Mouse (Mus musculus) limb, embryonic 11.5 days (tissue): ENCODE measurements around the gene Gm21962. TPM values are rescaled to one million over a fixed set of nuclear protein-coding genes. Genes with fewer than 3 reads are reported as not detected.

Source experiments
- ATAC-seq: fragments of 200-750 bp; cut with Nextera tagmentation; 2 replicates; pipeline ENCODE4 v1.8.0; 2017; ENCODE audit warnings: low read depth; ENCODE audit not compliant: insufficient number of reproducible peaks, low FRiP score, low TSS enrichment
- DNase-seq: peaks from one replicate; pipeline ENCODE4 v3.0.0-alpha.2; 2015; ENCODE audit warnings: low spot score
- H3K27ac ChIP-seq: fragments of 300-500 bp; sonication (generic); replicated peaks from 2 replicates; pipeline ENCODE4 v1.5.1; 2014; ENCODE audit warnings: low read depth, mild to moderate bottlenecking, low read length
- H3K27me3 ChIP-seq: fragments of 300-500 bp; sonication (generic); 2 replicates; pipeline ENCODE4 v1.6.1; 2014; ENCODE audit warnings: mild to moderate bottlenecking, low read length, mixed read lengths; ENCODE audit not compliant: control insufficient read depth, insufficient read depth
- H3K36me3 ChIP-seq: fragments of 300-500 bp; sonication (generic); 2 replicates; pipeline ENCODE4 v1.6.1; 2014; ENCODE audit warnings: mild to moderate bottlenecking, low read length, moderate library complexity, mixed read lengths; ENCODE audit not compliant: control insufficient read depth, insufficient read depth
- H3K4me1 ChIP-seq: fragments of 300-500 bp; sonication (generic); 2 replicates; pipeline ENCODE4 v1.6.1; 2014; ENCODE audit warnings: low read length, mixed read lengths; ENCODE audit not compliant: control insufficient read depth, insufficient read depth
- H3K4me2 ChIP-seq: fragments of 300-500 bp; sonication (generic); 2 replicates; pipeline ENCODE4 v1.6.1; 2014; ENCODE audit warnings: low read depth, mild to moderate bottlenecking, moderate library complexity; ENCODE audit not compliant: severe bottlenecking
- H3K4me3 ChIP-seq: fragments of 300-500 bp; sonication (generic); 2 replicates; pipeline ENCODE4 v1.5.1; 2014; ENCODE audit warnings: low read depth, low read length
- H3K9ac ChIP-seq: fragments of 300-500 bp; sonication (generic); 2 replicates; pipeline ENCODE4 v1.6.1; 2014; ENCODE audit warnings: mild to moderate bottlenecking, low read length
- H3K9me3 ChIP-seq: fragments of 300-500 bp; sonication (generic); 2 replicates; pipeline ENCODE4 v1.6.1; 2016; ENCODE audit warnings: low read length; ENCODE audit not compliant: control insufficient read depth
- WGBS: fragments of 180-500 bp; shearing (Covaris S2); extraction: QIAGEN DNeasy Blood & Tissue Kit; methylation state at CpG from one replicate; pipeline ENCODE4 v1.1.7; 2014; 5-methylcytosine and 5-hydroxymethylcytosine counted together
- polyA plus RNA-seq: library from polyadenylated mRNA; unstranded; fragments of >200 nt; fragmentation: Nextera tagmentation; extraction: Ambion mirVana; gene quantifications from 2 replicates; pipeline ENCODE4 v1.2.1, GENCODE M21; 2014

Gm21962 gene
- polyA plus RNA-seq, 1 experiment from 2014 or later = not detected

GRCm38 (mm10) chr3:137642137-137642536 lies 29.2 kb upstream of the Gm21962 start:
- Histone ChIP-seq H3K4me1 (peaks cover 11% of the 10 kb centered on the region; the same call in 1 of the 2 replicates), H3K9ac (no peak overlapping the region), H3K4me3 (no peak overlapping the region), H3K27ac (no peak overlapping the region), H3K27me3 (no peaks in the 10 kb centered on the region), H3K36me3 (no peaks in the 10 kb centered on the region), H3K9me3 (no peaks in the 10 kb centered on the region), H3K4me2 (no peak overlapping the region)
- DNase-seq (no peak), ATAC-seq (no peak)
- WGBS = 30% methylated on average over 8 of the region's 8 CpGs

- Histone ChIP-seq H3K4me2 (no peak overlapping the region), H3K4me3 (no peak overlapping the region), H3K9ac (no peak overlapping the region), H3K36me3 (no peaks in the 10 kb centered on the region), H3K9me3 (no peaks in the 10 kb centered on the region), H3K27me3 (no peaks in the 10 kb centered on the region), H3K27ac (no peak overlapping the region), H3K4me1 (peaks cover 11% of the 10 kb centered on the region; the same call in 1 of the 2 replicates)
- DNase-seq (no peak), ATAC-seq (no peak)
- 78% methylated on average over 3 of the region's 3 CpGs for WGBS
These were observed 28.8 kb upstream of the Gm21962 start for GRCm38 (mm10) chr3:137642568-137642967.

GRCm38 (mm10) chr3:137644081-137644480 lies 27.2 kb upstream of the Gm21962 start:
- Histone ChIP-seq H3K4me3 (no peak overlapping the region), H3K4me1 (peaks cover 11% of the 10 kb centered on the region; the same call in 1 of the 2 replicates), H3K27me3 (no peaks in the 10 kb centered on the region), H3K9ac (no peak overlapping the region), H3K36me3 (no peaks in the 10 kb centered on the region), H3K9me3 (no peaks in the 10 kb centered on the region), H3K27ac (no peak overlapping the region), H3K4me2 (no peak overlapping the region)
- WGBS = 86% methylated on average over 3 of the region's 3 CpGs
- no peak for ATAC-seq
- DNase-seq = no peak

GRCm38 (mm10) chr3:137644947-137645346 lies 26.4 kb upstream of the Gm21962 start:
- H3K9ac ChIP-seq = no peak overlapping the region
- no peak overlapping the region for H3K4me2 ChIP-seq
- H3K27ac ChIP-seq = no peak overlapping the region
- no peaks in the 10 kb centered on the region for H3K36me3 ChIP-seq
- H3K4me1 ChIP-seq = peaks cover 11% of the 10 kb centered on the region; the same call in 1 of the 2 replicates
- DNase-seq (peak; percentile 47), ATAC-seq (no peak)
- no peak overlapping the region for H3K4me3 ChIP-seq
- no peaks in the 10 kb centered on the region for H3K27me3 ChIP-seq
- no peaks in the 10 kb centered on the region for H3K9me3 ChIP-seq
- 13% methylated on average over 6 of the region's 6 CpGs for WGBS

GRCm38 (mm10) chr3:137647427-137648100 lies 23.8 kb upstream of the Gm21962 start:
- WGBS = 56% methylated on average over 12 of the region's 12 CpGs
- Histone ChIP-seq H3K4me2 (no peak overlapping the region), H3K36me3 (no peaks in the 10 kb centered on the region), H3K27ac (no peak overlapping the region), H3K4me3 (no peak overlapping the region), H3K27me3 (no peaks in the 10 kb centered on the region), H3K4me1 (0 out of 2 replicates have a peak, but pooled peaks cover 5% of the 10 kb centered on the region), H3K9me3 (no peaks in the 10 kb centered on the region), H3K9ac (no peak overlapping the region)
- ATAC-seq (no peak), DNase-seq (peak; percentile 28)

- no peak overlapping the region for H3K4me3 ChIP-seq
- no peaks in the 10 kb centered on the region for H3K9me3 ChIP-seq
- H3K4me1 ChIP-seq = 0 out of 2 replicates have a peak, but pooled peaks cover 5% of the 10 kb centered on the region
- ATAC-seq (no peak), DNase-seq (no peak)
- H3K27me3 ChIP-seq = no peaks in the 10 kb centered on the region
- H3K27ac ChIP-seq = no peak overlapping the region
- no peaks in the 10 kb centered on the region for H3K36me3 ChIP-seq
- H3K4me2 ChIP-seq = no peak overlapping the region
- WGBS = 80% methylated on average over 5 of the region's 5 CpGs
- no peak overlapping the region for H3K9ac ChIP-seq
These were observed 22.2 kb upstream of the Gm21962 start for GRCm38 (mm10) chr3:137649112-137649511.

- Histone ChIP-seq H3K27me3 (no peaks in the 10 kb centered on the region), H3K4me2 (no peak overlapping the region), H3K27ac (no peak overlapping the region), H3K36me3 (no peaks in the 10 kb centered on the region), H3K4me1 (no peaks in the 10 kb centered on the region), H3K4me3 (no peak overlapping the region), H3K9me3 (no peaks in the 10 kb centered on the region), H3K9ac (no peak overlapping the region)
- WGBS = 89% methylated on average over 2 of the region's 2 CpGs
- ATAC-seq (no peak), DNase-seq (no peak)
These were observed 18.5 kb upstream of the Gm21962 start for GRCm38 (mm10) chr3:137652853-137653252.

GRCm38 (mm10) chr3:137680923-137681322 lies 9.6 kb downstream of the Gm21962 start:
- no peak overlapping the region for H3K4me3 ChIP-seq
- no peak overlapping the region for H3K4me2 ChIP-seq
- no peaks in the 10 kb centered on the region for H3K9me3 ChIP-seq
- no peaks in the 10 kb centered on the region for H3K27me3 ChIP-seq
- no peak overlapping the region for H3K27ac ChIP-seq
- no peak overlapping the region for H3K9ac ChIP-seq
- ATAC-seq (no peak), DNase-seq (no peak)
- H3K36me3 ChIP-seq = no peaks in the 10 kb centered on the region
- peaks cover 6% of the 10 kb centered on the region; the same call in 1 of the 2 replicates for H3K4me1 ChIP-seq
- 5% methylated on average over 3 of the region's 3 CpGs for WGBS
